Mouse (Mus musculus) hindbrain, postnatal 0 days (tissue): Measurements from ENCODE around the gene Slco2a1. TPM values are rescaled to one million over a fixed set of nuclear protein-coding genes. Genes with fewer than 3 reads are reported as not detected.

Experiments
- ATAC-seq: fragments of 200-750 bp; cut with Nextera tagmentation; 2 replicates; pipeline ENCODE4 v1.8.0; 2017; ENCODE audit warnings: mild to moderate bottlenecking, moderate TSS enrichment, moderate library complexity
- DNase-seq: peaks from one replicate; pipeline ENCODE4 v3.0.0-alpha.2; 2015; ENCODE audit warnings: low spot score
- H3K27ac ChIP-seq: fragments of 300-500 bp; sonication (generic); 2 replicates; pipeline ENCODE4 v1.5.1; 2014; ENCODE audit warnings: mild to moderate bottlenecking
- H3K27me3 ChIP-seq: fragments of 300-500 bp; sonication (generic); 2 replicates; pipeline ENCODE4 v1.6.1; 2014; ENCODE audit warnings: low read length, mixed read lengths; ENCODE audit not compliant: insufficient read depth
- H3K36me3 ChIP-seq: fragments of 300-500 bp; sonication (generic); 2 replicates; pipeline ENCODE4 v1.6.1; 2014; ENCODE audit warnings: low read length, mixed read lengths; ENCODE audit not compliant: insufficient read depth
- H3K4me1 ChIP-seq: fragments of 300-500 bp; sonication (generic); 2 replicates; pipeline ENCODE4 v1.6.1; 2014; ENCODE audit warnings: antibody characterized with exemption, low read length, mixed read lengths; ENCODE audit not compliant: insufficient read depth
- H3K4me2 ChIP-seq: fragments of 300-500 bp; sonication (generic); 2 replicates; pipeline ENCODE4 v1.6.1; 2014; ENCODE audit warnings: low read depth, mild to moderate bottlenecking, low read length, moderate library complexity, mixed read lengths
- H3K4me3 ChIP-seq: fragments of 300-500 bp; sonication (generic); 2 replicates; pipeline ENCODE4 v1.5.1; 2014; ENCODE audit warnings: low read length
- H3K9ac ChIP-seq: fragments of 300-500 bp; sonication (generic); replicated peaks from 2 replicates; pipeline ENCODE4 v1.6.1; 2014; ENCODE audit warnings: mild to moderate bottlenecking, low read length, moderate library complexity, mixed read lengths
- H3K9me3 ChIP-seq: fragments of 300-500 bp; sonication (generic); 2 replicates; pipeline ENCODE4 v1.6.1; 2016; ENCODE audit warnings: low read length, mixed read lengths
- CTCF ChIP-seq: IDR thresholded peaks from 2 replicates; pipeline ENCODE4 v1.5.1; 2016; ENCODE audit warnings: antibody characterized with exemption, control low read depth, low read depth
- WGBS: fragments of 180-500 bp; shearing (Covaris S2); extraction: QIAGEN DNeasy Blood & Tissue Kit; methylation state at CpG from one replicate; pipeline ENCODE4 v1.1.7; 2014; 5-methylcytosine and 5-hydroxymethylcytosine counted together
- polyA plus RNA-seq: library from polyadenylated mRNA; unstranded; fragments of >200 nt; fragmentation: Nextera tagmentation; extraction: Ambion mirVana; gene quantifications from 2 replicates; pipeline ENCODE4 v1.2.1, GENCODE M21; 2015
- total RNA-seq: library from RNA; depleted of rRNA; stranded (reverse); fragments of >200 nt; gene quantifications from 2 replicates; pipeline ENCODE4 v1.2.3, GENCODE M21; 2014

The Slco2a1 gene
- total and polyA plus RNA-seq, 2 experiments from 2014 or later: 4.8 to 6.3 TPM

DNA sequence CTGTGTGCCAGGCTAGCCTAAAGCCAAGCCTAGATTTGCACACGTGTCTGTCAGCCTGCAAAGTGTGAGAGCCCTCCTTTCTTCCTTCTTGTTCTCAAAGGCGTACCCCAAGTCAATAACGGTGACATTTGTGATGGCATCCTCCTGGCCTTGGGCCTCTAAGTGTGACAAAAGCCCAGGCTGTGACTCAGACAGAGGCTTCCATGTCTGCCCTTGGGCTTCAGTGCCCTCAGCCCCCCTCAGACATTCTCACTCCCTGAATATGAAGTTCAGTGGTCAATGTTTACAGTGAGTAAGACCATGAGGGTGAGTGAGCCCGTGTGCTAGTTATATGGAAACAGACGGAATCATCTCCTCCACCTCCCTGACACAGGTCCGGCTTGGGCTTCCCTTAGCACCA lies 29.8 kb upstream of the Slco2a1 start:
- Histone ChIP-seq H3K9me3 (peaks cover 3% of the 10 kb centered on the region; the same call in 1 of the 2 replicates), H3K4me1 (no peaks in the 10 kb centered on the region), H3K4me3 (no peak overlapping the region), H3K27me3 (no peaks in the 10 kb centered on the region), H3K27ac (no peak overlapping the region), H3K9ac (no peak overlapping the region), H3K36me3 (no peaks in the 10 kb centered on the region), H3K4me2 (no peak overlapping the region)
- 81% methylated on average over 6 of the region's 6 CpGs for WGBS
- ATAC-seq (no peak), DNase-seq (no peak)
- no peak for TF ChIP-seq CTCF

DNA sequence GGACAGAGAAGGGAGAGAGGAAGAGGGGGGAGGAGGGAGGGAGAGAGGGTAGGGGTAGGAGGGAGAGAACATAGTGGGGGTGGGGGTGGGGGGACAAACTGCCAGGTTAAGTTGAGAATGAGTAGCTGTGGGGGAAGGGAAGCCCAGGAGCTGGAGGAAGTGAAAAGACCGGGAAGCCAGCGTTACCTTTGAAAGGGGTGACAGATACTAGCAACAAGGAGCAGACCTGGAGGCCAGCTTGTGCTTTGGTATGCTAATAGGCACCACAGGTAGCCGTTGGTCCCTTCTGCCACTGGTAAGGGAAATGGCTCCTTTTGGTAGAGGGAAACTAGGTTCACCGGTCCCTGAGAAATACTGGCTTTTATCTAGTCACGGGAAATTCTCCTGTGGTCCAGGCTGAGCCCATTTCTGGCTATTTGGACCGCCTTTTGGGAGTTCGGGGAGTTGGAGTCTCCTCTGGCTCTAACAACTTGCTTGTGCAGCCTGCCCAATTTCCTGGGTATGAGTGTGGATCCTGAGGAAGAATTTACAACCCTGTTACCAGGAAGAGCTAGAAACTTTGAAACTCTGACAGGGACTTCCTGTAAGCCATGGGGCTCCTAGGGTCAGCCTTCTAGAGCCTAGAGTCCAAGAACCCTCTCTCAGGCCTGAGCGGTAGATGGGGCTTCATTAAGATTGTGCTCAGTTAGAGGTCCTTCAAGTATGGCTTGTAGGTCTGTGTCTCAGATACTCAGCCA lies 27.0 kb upstream of the Slco2a1 start:
- Histone ChIP-seq H3K27me3 (no peaks in the 10 kb centered on the region), H3K4me2 (no peak overlapping the region), H3K9ac (no peak overlapping the region), H3K4me1 (no peaks in the 10 kb centered on the region), H3K36me3 (no peaks in the 10 kb centered on the region), H3K9me3 (no peaks in the 10 kb centered on the region), H3K27ac (no peak overlapping the region), H3K4me3 (no peak overlapping the region)
- no peak for TF ChIP-seq CTCF
- 25% methylated on average over 8 of the region's 8 CpGs for WGBS
- ATAC-seq (no peak), DNase-seq (no peak)

DNA sequence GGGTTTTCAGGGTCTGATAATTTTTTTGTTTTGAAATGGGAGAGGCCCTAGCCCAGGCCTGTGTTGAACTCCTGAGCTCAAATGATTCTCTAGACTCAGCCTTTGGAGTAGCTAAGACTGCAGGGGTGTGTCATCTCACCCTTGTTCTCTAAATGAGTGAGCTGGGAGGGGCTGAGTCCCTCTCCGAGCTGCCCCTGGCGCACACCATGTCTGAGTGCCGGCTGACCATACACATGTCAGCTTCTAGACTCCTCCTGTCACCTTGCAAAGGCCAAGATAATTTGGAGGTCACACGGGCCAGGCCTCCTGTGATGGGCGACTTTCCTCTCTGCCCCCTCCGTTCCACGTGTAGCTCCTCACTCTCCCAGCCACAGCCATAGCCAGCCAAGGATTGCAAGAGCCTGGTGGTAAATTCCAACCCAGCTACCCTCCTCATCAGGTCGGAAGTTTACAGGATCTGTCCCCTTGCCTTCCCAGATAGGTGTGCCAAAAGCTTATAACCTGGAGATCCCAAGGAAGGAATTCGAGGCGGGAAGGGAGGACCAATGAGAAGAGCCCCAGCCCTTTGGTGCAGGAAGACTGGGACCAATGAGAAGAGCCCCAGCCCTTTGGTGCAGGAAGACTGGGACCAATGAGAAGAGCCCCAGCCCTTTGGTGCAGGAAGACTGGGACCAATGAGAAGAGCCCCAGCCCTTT lies 26.3 kb upstream of the Slco2a1 start:
- Histone ChIP-seq H3K4me1 (no peaks in the 10 kb centered on the region), H3K9ac (no peak overlapping the region), H3K9me3 (no peaks in the 10 kb centered on the region), H3K36me3 (no peaks in the 10 kb centered on the region), H3K4me2 (no peak overlapping the region), H3K27ac (no peak overlapping the region), H3K27me3 (no peaks in the 10 kb centered on the region), H3K4me3 (no peak overlapping the region)
- no peak for DNase-seq
- 74% methylated on average over 10 of the region's 10 CpGs for WGBS
- no peak for ATAC-seq
- no peak for TF ChIP-seq CTCF

DNA sequence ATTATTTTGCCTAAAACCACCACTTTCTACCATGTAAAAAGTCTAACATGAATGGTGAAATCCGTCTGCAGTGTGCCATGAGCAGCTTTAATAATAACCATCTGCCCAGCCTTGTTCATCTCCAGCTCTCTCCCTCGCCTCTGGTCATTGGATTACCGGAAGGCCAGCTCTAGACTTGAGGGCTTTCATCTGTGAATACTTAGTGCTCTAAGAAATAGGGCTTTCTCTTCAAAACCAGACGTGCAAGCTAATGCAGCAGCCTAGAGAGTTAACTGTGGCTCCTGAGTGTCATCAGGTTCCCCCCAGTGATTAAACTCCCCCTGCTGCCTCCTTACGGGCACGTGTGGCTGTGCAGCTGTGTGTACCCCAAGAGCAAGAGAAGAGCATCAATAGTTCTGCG lies 25.2 kb upstream of the Slco2a1 start:
- ATAC-seq (no peak), DNase-seq (no peak)
- 80% methylated on average over 7 of the region's 7 CpGs for WGBS
- no peak overlapping the region for H3K4me2 ChIP-seq
- no peaks in the 10 kb centered on the region for H3K4me1 ChIP-seq
- no peak overlapping the region for H3K4me3 ChIP-seq
- no peaks in the 10 kb centered on the region for H3K36me3 ChIP-seq
- no peak for TF ChIP-seq CTCF
- no peaks in the 10 kb centered on the region for H3K9me3 ChIP-seq
- H3K27ac ChIP-seq: no peak overlapping the region
- H3K9ac ChIP-seq: no peak overlapping the region
- no peaks in the 10 kb centered on the region for H3K27me3 ChIP-seq

DNA sequence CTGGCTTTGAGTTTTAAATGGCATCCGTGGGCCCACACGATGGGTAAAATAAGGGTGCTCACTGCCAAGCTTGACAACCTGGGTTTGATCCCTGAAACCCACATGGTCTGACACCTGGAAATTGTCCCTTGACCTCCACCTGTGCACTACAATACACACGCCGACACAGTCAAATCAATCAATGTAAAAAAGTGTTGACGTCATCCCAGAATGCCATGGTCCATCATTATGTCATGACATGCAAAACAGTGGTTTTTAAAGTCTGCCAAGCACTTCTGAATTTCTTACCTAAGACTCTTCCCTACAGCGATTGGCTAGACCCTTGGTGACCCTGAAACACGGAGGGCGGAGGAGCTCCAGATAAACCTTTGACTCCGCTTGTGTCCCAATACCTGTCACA lies 23.9 kb upstream of the Slco2a1 start:
- Histone ChIP-seq H3K4me1 (no peaks in the 10 kb centered on the region), H3K4me3 (no peak overlapping the region), H3K27ac (no peak overlapping the region), H3K27me3 (no peaks in the 10 kb centered on the region), H3K36me3 (no peaks in the 10 kb centered on the region), H3K9me3 (no peaks in the 10 kb centered on the region), H3K9ac (no peak overlapping the region), H3K4me2 (no peak overlapping the region)
- no peak for DNase-seq
- no peak for TF ChIP-seq CTCF
- WGBS: 92% methylated on average over 9 of the region's 9 CpGs
- no peak for ATAC-seq

DNA sequence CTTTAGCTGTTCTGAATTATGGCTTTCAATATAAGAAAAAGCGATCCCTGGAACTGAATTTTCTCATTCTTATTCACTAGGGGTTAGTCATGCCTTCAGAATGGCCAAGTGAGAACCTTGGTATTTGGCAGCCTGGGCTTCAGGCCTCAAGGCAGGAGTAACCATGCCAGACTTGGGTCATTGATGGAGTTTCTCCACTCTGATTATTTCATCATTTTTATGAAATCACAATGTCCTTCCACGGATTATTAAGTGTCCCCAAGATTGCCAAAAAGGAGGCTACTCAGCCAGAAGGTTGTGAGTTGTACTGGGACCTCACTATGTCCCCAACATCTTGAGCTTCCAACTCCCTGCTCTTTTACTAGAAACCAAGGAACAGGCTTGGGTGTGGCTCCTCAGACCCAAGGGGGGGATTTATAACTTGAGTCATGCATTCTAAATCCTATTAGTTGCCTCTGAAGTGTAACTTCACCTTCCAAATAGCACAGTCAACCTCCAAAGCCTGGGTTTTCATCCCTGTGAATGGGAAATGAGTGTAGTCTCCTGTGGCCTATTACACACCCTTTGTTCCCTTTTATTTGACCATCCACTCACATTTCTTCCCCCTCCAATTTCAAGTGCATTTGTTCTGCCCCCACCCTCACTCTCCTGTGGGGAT lies 16.0 kb upstream of the Slco2a1 start:
- no peaks in the 10 kb centered on the region for H3K27me3 ChIP-seq
- ATAC-seq: no peak

DNA sequence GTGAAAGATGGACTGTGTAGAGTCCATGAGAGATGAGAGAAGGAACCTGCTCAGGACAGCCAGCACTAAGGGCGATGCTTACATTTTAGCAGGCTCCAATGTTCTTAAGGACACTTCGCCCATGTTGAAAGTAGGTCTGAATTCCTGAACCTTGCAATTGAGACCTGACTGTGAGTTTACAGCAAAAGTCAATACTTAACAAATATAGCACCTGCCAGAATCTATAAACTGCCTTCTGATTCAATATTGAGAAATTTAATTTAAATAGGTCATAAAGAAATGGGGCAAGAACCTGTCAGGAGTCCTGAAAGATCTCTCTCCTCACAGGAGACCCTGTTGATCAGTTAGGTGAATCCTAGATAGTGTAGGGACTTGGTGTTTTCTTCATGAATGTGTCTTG lies 12.6 kb upstream of the Slco2a1 start:
- no peak overlapping the region for H3K27ac ChIP-seq
- H3K9me3 ChIP-seq: no peaks in the 10 kb centered on the region
- TF ChIP-seq CTCF: no peak
- H3K9ac ChIP-seq: no peak overlapping the region
- H3K4me3 ChIP-seq: no peak overlapping the region
- no peaks in the 10 kb centered on the region for H3K4me1 ChIP-seq
- H3K36me3 ChIP-seq: no peaks in the 10 kb centered on the region
- no peaks in the 10 kb centered on the region for H3K27me3 ChIP-seq
- WGBS: 73% methylated on average over 2 of the region's 2 CpGs
- DNase-seq (no peak), ATAC-seq (no peak)
- no peak overlapping the region for H3K4me2 ChIP-seq

More for the DNA sequence above, 16.0 kb upstream of the Slco2a1 start:
- DNase-seq: no peak
- Histone ChIP-seq H3K36me3 (no peaks in the 10 kb centered on the region), H3K4me3 (no peak overlapping the region), H3K9ac (no peak overlapping the region), H3K27ac (no peak overlapping the region), H3K9me3 (no peaks in the 10 kb centered on the region), H3K4me1 (no peaks in the 10 kb centered on the region), H3K4me2 (no peak overlapping the region)
- no peak for TF ChIP-seq CTCF
- 72% methylated on average over 2 of the region's 2 CpGs for WGBS
